Mouse (Mus musculus) activated CD4-positive, CD25-positive, alpha-beta regulatory T cell, adult 4 months (primary cell): ENCODE measurements around the gene Tmem88b. TPM values are rescaled to one million over a fixed set of nuclear protein-coding genes. Genes with fewer than 3 reads are reported as not detected.
A peak's percentile ranks its signal among the peaks of the same experiment; 100 is the strongest.
"Not testable (repeated sequence)": the region's sequence is repeated elsewhere in the genome, so short reads cannot be mapped to it uniquely, and the experiment has no call there.

Experiments
- ATAC-seq: one replicate; pipeline ENCODE4 v1.8.0; 2017
- polyA plus RNA-seq, 2 experiments: library from polyadenylated mRNA; unstranded; fragments of 100-300 nt; shearing (Covaris generic); gene quantifications; one replicate each; pipeline ENCODE4 v1.2.1; 2017

Tmem88b gene
- polyA plus RNA-seq, result under 1 TPM in 1 of 2 experiments, not detected in 1; 0.16 TPM

DNA sequence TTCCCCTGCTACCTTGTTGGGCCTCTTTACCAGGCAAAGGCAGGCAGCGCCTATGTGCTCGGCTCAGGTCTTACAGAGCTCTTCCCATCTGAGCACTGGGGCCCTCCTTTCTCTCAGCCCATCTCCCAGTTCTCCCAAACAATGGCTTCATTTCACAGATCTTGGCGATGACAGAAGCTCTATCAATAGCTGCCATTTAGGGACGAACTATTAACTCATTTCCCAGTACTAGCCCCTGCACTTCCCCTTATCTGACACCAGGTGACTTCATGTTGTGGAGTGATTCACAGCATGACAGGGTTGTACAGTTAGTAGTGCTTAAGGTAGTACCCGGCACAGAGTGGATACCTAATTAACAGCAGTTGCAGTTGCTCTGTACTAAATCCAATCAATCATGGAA is at the start of gene Tmem88b:
TSS of gene Tmem88b (minus strand) at position 56 of the 400 bp plus-strand sequence.
- no peak for ATAC-seq

DNA sequence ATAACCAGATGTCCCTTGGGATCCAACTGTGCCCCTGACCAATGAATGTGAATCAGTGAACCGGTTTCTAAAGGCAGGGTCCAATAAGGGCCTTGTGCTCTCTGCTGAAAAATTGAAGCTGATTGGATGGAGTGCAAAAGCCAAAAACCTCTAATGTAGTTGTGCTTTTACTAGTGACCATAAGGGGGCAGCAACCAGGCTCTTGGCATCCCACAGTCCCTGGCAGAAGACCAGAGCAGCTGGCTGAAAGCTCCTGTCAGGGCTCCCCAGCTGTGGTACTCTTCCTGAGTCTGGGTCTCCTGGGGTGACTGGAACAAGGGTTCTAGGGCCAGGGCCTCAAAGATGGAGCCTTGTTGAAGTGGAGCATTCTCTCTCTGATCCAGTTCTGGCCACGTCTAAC is 48.2 kb upstream of the Tmem88b start:
- ATAC-seq, result peak; percentile 48

DNA sequence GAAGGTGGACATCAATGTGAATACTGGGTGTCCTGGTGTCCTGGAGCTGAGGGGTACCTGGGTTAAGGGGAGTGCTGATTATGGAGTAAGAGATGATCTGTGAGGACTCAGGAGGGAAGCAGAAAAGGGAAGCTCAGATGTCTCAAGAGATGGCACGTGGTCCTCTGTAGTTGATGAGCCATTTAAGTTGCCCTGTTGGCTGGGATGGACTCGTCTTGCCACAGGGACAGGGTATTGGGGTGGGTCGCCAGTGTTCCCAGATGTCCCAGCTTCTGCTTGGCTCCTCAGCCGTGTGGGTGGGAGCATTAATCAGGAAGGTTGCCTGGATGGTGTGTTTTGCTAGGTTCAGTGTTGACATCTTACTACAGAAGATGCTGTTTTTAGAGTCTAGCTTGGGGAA is 47.6 kb upstream of the Tmem88b start:
- ATAC-seq, result no peak

DNA sequence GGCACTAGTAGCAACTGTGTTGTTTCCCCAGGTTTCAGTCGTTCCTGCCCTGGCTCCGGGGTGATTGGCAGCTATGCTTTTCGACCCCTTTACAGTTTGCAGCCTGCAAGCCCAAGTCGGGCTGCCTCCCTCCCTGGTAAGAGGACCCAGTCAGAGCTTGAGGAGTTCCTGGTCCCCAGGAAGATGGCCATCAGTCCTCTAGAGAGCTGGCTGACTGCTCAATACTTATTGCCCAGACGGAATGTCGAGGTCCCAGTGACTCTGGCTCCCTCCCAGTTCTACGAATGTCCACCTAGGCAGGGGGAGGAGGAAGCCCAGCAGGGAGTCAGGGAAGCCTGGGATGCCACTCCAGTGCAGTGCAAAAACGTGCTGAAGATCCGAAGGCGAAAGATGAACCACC is 46.6 kb upstream of the Tmem88b start:
- no peak for ATAC-seq

DNA sequence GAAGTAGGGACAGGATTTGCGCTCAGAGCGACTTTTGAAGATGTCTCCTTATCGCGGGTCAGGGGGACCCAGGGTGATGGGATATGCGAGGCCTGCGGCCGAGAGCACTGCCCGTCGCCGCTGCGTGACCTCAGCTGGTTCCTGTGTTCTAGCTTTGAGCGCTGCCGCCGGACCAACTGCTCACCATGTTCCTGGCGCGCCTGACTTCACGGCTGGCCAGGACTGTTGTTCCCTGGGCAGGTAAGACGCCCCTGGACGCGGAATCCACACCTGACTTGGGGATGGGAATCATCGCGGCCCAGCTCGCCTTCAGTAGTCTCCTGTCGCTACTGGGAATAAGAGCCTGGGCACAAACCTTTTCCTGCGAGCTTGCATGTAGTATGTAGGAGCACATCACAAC is 46.2 kb upstream of the Tmem88b start:
- no peak for ATAC-seq

DNA sequence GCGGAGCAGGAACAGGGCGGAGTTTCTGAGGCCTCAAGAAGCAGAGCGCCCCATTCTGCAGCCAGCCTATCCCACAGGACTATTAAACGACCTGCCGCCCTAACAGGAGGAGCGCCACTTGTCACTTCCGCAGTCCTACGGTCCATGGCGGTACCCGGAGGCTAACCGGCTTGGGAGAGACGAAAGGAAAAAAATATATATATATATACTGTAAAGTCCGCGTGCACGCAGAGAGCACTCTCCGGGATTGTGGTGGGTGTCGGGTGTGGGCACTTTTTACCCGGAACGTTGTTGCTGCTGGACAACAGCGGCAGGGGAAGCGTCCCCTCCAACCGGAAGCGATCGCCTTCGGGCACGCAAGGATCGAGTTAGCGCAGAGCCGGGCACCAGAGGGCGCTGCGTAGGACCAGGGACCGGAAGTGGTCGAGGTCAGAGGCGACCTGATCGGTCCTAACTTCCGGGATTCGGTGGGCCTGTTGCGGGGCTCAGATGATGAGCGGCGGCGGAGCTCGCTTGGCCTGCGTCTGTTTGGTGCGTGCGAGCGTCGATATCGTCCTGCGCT is 45.6 kb upstream of the Tmem88b start, which contains the start of gene Aurkaip1:
TSS of gene Aurkaip1 (plus strand) at position 68 of the 562 bp plus-strand sequence.
- peak; percentile 84 for ATAC-seq

DNA sequence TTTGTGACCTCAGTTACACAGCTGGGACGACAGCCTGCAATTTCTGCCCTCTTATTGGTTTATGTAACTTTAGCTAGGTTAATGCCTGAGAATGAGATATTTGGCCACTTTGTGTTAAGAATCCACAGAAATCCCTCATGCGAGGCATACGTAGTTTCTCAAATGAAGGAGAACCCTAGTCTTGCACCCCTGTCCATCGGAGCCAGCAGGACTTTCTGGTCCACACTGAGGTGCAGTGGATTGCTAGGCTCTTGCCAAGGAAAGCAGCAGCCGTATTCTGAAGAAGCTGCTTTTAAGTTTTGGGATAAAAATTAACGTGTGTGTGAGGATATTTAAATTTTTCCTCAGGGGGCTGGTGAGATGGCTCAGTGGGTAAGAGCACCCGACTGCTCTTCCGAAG is 44.9 kb upstream of the Tmem88b start:
- ATAC-seq, result no peak

DNA sequence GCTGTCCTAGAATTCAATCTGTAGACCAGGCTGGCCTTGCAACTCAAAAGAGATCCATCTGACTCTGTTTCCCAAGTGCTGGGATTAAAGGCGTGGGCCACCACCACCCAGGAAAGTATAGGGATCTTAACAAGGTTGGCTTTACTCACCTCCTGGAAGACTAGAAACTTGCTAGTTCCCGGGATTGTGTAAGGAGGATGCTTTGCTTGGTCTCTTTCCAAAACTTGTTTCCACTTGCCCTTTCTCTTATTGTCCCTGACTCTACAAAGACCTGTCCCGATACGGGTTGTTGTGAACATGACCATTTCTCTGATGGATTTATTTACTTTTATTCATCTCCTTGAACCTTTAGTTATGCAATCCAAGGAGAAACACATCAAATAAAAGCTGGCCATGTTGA is 44.2 kb upstream of the Tmem88b start:
- no peak for ATAC-seq

DNA sequence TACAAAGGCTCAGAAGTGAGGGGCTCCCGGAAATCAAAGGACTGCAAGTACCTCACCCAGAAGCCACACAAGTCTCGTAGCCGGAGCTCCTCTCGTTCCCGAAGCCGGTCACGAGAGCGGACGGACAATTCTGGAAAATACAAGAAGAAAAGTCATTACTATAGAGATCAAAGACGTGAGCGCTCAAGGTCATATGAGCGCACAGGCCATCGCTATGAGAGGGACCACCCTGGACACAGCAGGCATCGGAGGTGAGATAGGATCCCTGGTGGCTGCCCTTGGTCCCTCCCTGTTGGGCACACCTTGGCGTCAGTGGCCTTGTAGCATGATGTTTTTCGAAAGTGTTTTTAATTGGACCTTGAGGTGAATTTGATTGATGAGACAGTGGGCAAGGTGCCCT is 37.8 kb upstream of the Tmem88b start:
- ATAC-seq, result no peak

DNA sequence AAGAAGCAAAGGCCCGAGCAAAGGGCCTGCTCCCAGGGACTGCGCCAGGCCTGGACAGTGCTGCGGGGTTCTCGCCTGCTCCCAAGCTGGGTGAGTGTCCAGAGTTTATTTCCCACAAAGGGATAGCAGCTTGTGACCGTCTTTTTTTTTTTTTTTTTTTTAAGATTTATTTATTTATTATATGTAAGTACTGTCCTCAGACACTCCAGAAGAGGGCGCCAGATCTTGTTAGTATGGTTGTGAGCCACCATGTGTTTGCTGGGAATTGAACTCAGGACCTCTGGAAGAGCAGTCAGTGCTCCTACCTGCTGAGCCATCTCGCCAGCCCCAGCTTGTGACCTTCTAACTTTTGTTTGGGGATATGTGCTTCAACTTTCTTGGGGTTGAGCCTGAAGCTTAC is 35.4 kb upstream of the Tmem88b start:
- no peak for ATAC-seq

DNA sequence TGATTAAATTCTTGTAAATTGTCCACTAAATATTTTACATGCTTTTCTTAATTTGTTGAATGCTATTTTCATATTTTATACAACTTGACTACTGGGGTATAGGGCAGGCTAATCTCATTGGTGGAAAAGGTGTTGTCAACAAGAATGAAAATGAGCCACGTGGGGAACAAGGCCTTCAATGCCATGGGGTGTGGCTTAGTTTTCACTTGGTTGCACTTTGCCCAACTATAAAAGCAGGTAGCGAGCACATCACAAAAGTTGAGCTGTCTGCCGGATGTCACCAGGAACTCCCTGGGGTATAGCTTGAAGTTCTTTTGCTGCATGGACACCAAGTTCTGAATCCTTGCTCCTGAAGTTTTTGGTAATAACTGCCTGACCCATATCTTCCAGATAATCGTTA is 31.9 kb upstream of the Tmem88b start:
- no peak for ATAC-seq

DNA sequence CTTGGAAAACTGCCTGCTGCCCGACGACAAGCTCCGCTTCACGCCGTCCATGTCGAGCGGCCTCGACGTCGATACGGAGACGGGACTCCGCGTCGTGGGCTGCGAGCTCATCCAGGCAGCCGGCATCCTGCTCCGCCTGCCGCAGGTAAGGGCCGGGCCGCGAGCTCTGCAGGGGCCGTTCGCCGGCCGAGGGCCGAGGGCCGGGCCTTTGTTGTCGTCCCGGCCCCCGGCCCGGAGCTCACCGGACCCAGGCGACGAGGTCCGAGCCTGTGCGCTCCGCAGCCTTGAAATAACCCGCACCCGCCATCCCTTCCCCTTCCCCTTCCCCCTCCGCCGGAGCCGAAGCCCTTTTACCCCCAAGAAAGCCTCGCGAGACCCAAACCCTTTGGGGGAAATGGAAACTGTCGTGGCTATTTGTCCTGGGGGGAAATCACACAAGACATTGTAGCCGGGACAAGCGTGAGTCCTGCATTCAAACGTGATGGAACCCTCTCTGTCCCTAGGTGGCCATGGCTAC is 27.0 kb upstream of the Tmem88b start:
- ATAC-seq, result no peak

DNA sequence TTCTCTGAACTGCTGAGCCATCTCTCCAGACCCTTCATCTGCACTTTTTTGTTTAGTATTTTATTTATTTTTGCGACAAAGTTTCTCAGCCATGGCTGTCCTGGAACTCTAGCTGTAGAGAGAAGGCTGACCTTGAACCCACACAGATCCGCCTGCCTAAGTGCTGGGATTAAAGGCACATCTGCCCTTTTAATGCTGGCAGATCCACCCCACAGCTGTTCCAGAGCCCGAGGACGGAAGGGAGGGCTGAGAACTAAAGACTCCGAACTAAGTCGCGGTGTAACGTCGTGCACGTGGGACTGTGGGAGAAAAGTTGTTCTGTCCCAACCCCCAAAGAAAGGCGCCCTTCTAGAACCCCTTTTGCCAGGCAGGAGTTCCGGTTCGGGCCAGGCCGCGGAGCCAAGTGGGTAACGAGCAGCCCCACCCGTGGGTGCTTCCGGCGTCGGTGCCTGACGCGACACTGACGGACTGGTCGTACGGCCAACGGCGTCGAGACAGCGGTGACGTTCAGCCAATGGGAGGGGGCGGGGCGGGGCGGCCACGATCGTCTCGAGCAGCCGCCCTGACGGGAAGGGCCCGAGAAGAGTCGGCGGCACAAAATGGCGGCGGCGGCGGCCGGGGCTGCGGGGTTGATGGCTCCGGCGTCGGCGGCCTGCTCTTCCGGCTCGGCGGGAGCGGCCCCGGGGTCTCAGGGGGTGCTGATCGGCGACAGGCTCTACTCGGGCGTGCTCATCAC is 26.4 kb upstream of the Tmem88b start, which contains the start of gene Ccnl2:
TSS of gene Ccnl2 (plus strand) at position 561 of the 736 bp plus-strand sequence.
- peak; percentile 99 for ATAC-seq

DNA sequence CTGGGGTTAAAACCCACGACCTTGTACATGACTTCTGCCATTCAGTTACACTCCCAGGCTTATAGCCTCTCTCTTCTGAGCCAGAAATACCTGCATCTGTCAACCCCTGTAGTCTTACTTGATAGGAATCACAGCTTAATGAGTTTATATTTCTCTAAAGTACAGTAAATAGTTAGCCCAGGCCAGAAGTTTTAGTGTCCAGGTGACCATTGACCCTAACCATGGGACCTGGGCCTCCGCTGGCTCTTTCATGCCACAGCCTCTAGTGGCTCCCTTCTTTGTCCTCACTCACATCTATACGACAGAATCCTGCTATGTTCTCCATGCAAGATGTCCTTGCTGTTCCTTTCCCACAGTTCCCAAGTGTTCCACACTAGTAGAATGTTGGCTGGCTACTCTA is 22.2 kb upstream of the Tmem88b start:
- ATAC-seq, result no peak

DNA sequence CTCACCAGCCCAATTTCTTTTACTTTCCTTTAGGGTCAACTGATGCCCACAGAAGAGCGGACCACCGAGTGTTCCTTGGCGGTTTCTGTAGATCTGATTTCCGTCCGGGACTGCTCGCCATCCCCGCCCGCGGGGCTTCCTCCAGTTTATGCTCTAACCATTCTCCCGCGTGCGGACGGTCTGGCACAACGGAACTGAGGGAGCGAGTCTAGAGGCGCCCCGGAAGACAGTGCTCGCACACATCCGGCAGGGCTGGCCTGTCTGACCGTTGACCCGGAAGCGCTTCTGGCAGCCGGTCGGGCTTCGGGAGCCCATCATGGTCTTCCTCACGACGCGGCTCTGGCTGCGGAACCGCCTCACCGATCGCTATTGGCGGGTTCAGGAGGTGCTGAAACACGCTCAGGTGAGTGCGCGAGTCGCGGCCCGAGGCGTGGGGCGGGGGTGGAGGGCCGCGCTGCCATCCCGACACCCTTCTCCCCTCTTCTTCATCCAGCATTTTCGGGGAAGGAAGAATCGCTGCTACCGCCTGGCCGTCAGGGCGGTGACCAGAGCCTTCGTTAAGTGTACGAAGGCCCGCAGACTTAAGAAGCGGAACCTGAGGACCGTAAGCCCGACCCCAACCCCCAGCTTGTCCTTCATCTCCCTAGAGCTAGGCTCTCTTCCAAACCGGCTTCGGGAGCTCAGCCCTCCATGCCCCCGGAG is 17.8 kb upstream of the Tmem88b start:
- peak; percentile 90 for ATAC-seq

DNA sequence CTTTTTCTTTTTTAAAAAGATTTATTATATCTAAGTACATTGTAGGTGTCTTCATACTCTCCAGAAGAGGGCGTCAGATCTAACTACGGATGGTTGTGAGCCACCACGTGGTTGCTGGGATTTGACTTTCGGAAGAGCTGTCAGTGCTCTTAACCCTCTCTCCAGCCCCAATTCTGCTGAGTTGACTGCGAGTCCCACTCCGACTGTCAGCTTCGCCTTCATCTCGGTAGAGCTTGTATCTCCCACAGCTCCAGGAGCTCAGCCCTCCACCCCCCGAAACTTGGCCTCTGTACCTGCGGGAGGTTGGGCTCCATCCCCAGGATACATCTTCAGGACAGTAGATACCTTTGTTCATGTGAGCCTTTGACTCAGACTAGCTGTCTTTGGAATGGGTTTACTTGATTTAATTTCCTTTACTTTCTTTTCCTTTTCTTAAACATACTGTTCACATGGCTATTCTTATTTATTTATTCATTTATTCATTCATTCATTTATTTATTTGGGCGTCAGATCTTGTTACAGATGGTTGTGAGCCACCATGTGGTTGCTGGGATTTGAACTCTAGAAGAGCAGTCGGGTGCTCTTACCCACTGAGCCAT is 17.2 kb upstream of the Tmem88b start, which contains the start of gene Mrpl20:
TSS of gene Mrpl20 (plus strand) at position 138 of the 599 bp plus-strand sequence.
- peak; percentile 59 for ATAC-seq

DNA sequence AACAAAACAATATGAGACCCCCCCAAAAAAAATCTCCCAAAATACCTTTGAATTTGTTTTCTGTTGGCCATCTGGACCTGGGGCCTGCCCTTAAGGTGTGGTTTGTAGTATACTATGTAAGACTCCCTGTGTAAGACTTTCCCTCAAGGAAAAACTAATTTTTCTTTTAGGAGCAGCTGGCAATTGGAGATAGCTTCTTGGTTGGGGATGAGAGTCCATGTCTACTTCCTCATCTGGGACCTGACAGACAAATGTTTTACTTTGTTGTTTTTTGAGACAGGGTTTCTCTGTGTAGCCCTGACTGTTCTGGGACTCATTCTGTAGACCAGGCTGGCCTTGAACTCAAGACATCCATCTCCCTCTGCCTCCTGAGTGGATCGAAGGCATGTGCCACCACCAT is 16.4 kb upstream of the Tmem88b start:
- no peak for ATAC-seq

DNA sequence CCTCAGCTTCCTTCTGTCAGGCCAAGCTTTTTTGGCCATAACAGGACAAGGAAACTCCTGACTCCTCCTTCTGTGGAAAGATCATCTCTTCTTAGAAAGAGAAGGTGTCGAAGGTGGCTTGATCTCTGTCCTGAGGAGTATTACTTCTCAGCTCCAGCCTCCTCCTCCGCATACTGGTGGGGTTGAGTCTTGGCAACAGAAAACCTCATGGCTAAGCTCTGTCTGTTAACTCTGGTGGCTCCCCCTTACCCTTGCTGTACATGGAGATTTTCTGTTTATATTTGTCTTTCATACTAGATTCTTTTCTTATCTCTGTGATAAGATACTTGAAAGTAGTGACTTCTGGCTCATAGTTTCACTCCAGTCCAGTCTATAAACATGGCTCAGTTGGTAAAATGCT is 8.1 kb upstream of the Tmem88b start:
- no peak for ATAC-seq

DNA sequence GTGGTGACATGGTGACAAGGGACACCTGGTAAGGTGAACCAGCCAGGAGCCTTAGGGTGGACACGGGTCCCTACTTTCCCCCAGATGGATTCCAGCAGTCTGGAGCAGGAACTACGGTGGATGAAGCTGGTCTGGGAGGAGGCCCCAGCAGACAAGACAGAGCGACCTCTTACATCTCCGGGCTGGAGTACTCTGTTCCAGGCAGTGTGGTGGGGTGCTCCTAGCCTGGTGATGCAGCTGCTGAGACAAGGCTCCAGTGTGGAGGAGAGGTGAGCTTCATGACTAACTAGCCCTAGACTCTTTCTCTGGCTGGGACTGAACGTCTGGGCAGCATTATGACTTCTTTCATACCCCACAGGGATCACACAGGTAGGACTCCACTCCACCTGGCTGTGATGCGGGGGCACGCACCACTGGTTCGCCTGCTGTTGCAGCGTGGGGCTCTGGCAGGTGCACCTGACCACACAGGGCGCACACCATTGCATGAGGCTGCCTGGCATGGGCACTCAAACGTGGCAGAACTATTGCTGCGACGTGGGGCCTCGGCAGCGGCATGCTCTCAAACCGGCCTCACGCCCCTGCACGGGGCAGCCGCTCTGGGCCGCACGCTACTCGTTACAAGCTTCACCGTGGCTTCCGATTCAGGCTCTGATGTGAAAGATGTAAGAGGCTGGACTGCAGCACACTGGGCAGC is 5.7 kb upstream of the Tmem88b start:
- no peak for ATAC-seq

DNA sequence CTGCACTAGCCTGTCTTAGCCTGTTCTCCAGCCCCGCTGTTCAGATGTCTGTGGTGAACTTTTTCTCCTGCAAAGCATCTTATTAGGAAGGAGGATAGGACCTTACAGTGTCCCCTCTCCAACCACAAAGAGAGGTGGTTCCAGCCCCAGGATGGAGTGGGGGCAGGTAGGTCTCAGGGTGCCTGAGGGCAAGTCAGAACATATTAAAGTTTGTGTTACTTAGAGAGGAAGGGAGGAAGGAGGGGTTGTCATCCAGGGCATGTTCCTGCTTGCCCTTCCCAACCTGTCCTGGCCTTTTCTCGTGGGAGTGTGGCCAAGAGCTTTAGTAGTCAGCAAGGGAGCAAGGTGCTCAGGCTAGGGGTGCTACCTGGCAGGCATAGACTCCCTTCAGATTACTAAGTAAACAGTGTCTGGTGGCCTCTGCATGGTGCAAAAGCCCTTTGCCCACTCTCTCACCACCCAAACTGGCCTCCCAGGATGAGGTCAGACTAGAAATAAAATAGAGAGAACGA is 5.0 kb upstream of the Tmem88b start:
- ATAC-seq, result no peak

DNA sequence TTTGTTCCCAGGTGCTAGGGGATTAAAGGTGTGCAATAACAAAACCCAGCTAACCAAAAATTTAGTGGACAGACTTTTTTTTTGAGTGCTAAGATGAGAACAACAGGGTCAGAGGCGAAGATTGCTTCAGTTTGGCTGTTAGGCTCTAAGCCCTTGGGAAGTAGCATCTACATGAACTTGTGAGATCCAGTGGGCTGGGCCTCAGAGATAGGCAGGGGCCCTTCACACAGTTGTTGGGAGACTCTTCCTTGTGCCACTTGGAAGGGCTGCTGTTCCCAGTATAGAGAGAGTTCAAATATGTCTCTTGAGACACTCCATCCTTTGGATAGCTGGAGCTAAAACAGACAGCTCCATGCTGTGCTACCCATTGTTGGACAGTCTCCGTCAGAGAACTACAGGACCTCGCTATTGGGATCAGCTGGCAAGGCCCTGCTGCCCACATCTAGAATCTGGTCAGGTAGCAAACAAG is 4.4 kb upstream of the Tmem88b start, which contains the start of gene Ankrd65:
TSS of gene Ankrd65 (plus strand) at position 419 of the 469 bp plus-strand sequence.
- no peak for ATAC-seq

DNA sequence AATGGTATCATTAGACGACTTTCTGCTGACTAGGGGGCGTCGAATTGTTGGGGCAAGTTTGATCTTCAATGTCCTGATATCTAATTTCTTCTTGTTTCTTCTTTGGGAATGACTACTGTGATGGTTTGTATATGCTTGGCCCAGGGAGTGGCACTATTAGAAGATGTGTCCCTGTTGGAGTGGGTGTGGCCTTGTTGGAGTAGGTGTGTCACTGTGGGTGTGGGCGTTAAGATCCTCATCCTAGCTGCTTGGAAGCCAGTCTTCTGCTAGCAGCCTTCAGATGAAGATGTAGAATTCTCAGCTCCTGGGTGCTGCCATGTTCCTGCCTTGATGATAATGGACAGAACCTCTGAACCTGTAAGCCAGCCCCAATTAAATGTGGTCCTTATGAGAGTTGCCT is 3.2 kb upstream of the Tmem88b start:
- ATAC-seq, result not testable (repeated sequence)
